Mouse (Mus musculus) frontal cortex, adult 2 months (tissue): ENCODE results near the gene Zfp652. TPM values are rescaled to one million over a fixed set of nuclear protein-coding genes. Genes with fewer than 3 reads are reported as not detected.
A peak's percentile ranks its signal among the peaks of the same experiment; 100 is the strongest.
"Not testable (repeated sequence)": the region's sequence is repeated elsewhere in the genome, so short reads cannot be mapped to it uniquely, and the experiment has no call there.

ENCODE experiments used
- DNase-seq, 2 experiments: peaks; one replicate each; pipeline ENCODE4 v3.0.0; 2022; ENCODE audit warnings: low spot score in 1 of 2; ENCODE audit errors: extremely low spot score in 1 of 2
- polyA plus RNA-seq: library from polyadenylated mRNA; depleted of rRNA; stranded (reverse); fragments of >200 nt; gene quantifications from 2 replicates; pipeline ENCODE4 v1.2.3, GENCODE M21; 2012

The Zfp652 gene
- polyA plus RNA-seq, 1 experiment: 26.1 TPM

DNA sequence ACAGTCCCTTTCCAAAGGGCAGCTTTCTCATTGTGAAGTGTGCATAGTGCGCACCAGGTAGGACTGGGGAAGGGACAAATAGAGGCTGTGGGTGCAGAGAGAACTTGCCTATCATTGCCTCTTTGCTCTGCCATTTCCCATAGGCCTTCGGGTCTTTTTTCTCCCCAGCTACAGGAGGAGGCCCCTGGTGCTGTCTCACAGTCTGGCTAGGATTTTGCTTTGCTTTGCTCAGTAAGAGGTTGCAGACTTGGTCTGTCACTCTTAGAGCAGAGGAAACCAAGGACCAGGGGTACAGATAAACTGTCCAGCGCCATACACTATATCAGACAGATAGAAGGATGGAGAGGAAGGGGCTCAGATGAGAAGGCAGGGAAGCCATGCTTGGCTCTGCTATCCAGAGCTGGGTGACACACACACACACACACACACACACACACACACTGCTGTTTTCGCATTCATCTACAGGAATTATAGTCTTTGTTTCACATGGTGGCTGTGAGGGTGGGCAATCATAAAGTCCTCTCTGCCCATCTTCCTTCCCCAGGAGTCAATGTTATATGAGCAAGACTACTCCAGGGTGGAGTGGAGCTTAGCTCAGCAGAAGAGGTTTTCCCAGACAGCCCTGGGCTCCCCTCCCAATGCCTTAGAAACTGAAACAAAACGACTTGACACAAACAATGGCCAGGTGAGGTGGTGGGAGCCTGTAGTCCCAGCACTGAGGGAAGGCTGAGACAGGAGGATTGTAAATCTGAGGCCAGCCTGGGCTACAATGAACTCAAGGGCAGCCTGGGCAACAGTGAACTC lies 128.4 kb downstream of the Zfp652 start:
- no peak for DNase-seq

DNA sequence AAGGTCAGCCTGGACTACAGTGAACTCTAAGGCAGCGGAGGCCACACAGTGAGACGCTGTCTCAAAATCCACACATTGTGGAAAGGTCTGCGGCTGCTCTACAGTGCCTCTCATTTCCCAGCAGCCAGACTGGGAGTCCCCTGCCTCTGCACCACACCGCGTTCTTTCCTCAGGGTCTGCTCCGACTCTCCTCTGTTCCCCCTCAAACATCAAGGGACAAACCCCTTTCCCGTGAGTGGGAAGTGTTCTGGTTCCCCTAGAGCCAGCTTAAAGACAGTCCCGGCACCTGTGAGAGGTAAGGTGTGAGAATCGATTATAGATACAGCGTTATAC lies 129.0 kb downstream of the Zfp652 start:
- no peak for DNase-seq

DNA sequence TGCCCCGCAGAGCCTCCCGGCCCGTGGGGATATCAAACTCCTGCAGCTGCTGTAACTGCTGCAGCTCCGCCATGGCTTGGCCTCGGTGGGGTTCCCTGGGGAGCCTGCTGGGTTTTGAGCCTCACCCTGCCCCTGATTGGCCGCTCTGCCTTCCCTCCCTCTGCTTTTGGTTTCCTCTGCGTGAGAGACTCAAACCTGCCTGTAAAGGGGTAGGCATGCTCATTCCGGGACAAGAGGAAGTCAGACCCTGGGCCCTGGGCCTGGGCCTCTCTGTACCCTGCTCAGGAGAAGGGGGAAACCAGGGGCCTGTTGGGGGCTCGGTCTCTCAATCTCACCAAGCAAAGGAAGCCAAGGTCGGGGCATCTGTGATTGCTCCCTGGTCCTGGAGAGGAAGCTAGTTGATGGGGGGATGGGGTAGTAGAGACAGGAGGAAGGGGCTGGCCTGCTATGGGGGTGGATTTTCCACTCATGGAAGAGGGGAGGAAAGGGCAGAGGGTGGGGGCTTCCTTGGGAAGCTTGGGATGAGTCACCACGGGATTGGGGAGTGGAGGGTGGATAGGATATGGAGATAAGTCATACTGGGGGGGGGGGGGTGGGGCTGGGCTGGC lies 129.7 kb downstream of the Zfp652 start, which contains the start of gene Abi3:
Gene Abi3 (minus strand): TSS at position 403 of the 608 bp plus-strand sequence.
- DNase-seq: no peak

DNA sequence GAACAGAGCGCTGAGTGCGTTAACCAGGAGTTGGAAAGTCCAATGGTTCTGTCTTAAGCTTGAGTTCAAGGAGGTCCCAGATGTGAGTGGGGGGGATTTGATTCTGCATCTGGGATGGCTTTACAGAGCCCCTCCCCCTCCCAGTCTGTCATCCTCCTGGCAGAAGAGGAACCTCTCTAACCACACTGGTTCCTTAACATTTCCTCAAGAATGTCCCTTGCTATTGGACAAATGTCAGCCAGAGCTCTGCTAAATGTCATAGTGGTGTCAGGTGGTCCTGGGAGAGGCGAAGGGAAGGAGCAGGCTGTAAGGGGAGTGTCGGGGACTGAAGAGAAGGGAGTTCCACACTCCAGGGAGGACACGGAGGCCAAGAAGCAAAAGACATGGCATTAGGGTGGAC lies 130.5 kb downstream of the Zfp652 start:
- no peak for DNase-seq

DNA sequence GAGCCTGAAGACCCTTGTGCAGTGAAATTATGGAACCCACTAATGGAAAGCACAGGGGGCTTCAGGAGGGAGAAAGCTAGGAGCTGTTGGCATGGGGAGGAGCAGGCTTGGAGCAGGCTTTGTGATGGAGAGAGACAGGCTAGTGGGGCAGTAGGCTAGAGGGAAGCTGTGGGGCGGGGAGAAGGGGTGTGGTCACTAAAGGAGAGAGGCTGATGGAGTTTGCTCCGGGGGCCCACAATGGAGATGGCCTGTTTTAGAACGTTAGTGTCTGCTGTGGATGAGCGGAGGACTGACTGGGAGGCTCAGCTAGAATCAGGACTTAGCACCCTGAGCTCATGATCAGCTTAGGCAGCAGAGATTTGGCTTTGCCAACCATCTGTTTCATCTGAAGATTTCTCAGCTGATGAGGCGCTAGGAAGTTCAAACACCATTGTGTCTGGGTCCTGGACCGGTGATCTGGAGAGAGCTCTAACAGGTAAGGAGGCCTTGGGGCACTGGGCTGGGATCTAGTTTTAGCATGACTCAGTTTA lies 131.0 kb downstream of the Zfp652 start:
- no peak for DNase-seq

DNA sequence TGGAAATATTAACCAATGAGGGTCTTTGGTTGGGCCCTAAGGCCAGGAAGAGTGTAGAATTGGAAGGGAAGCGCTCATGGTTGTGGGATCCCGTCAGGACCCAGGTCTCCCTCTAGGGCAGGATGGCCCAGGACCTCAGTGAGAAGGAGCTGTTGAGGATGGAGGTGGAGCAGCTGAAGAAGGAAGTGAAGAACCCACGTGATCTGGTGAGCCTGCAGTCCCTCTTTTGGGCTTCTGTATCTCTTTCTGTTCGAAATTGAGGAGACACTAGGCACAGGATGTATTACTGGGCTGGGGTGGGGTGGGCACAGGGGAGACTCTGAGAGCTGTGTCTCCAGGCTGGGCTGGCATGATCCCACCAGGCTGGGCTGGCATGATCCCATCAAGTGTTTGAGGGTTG lies 132.5 kb downstream of the Zfp652 start:
- no peak for DNase-seq

DNA sequence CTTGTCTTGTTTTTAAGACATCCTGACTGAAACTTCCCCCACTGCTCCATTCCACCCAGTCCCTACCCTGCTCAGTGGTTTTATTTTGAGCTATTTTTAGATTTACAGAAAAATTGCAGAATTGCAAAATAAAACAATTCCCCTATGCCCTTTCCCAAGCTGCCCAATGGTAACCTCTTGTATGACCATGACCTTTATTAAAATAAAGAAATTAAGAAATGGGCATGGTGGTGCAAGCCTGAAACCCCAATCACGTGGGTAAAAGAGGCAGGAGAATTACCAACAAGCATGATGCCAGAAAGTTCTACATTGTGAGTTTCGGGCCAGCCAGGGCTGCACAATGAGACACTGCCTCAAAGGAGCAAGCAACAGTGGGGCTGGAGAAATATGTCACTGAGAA lies 138.4 kb downstream of the Zfp652 start:
- no peak for DNase-seq

DNA sequence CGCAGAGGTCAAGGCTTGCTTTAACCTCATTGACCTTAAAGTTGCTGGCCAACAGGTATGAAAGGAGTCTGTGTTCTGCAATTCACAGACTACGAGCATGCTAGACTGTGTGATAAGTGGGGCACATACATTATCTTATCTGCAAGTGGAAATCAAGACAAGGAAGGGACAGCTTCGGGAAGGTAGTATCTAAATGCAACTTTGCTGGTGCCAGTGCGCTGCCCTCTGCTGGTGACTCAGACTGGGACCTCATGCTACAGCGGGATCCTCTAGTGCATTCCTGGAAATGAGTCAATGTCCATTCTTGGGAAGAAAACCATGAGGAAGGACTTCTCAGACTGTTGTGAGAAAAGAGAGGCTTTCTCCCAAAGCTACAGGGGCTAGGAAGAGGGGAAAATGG lies 141.2 kb downstream of the Zfp652 start:
- peak in 1 of 2 experiments; percentile 58 for DNase-seq

DNA sequence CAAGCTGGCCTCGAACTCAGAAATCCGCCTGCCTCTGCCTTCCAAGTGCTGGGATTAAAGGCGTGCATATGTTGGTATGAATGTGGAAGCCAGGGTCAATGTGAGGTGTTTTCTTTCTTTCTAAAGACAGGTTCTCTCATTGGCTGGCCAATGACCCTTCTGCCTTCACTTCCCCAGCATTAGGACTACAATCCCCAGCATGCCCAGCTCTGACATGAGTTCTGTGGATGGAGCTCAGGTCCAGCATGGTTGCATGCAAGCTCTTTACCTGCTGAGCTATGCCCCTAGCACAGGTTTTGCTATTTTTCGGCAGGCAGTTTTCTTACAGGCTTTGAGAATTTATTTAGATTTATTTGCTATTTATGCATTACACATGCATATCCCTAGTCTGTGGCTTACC lies 144.8 kb downstream of the Zfp652 start:
- DNase-seq: no peak

DNA sequence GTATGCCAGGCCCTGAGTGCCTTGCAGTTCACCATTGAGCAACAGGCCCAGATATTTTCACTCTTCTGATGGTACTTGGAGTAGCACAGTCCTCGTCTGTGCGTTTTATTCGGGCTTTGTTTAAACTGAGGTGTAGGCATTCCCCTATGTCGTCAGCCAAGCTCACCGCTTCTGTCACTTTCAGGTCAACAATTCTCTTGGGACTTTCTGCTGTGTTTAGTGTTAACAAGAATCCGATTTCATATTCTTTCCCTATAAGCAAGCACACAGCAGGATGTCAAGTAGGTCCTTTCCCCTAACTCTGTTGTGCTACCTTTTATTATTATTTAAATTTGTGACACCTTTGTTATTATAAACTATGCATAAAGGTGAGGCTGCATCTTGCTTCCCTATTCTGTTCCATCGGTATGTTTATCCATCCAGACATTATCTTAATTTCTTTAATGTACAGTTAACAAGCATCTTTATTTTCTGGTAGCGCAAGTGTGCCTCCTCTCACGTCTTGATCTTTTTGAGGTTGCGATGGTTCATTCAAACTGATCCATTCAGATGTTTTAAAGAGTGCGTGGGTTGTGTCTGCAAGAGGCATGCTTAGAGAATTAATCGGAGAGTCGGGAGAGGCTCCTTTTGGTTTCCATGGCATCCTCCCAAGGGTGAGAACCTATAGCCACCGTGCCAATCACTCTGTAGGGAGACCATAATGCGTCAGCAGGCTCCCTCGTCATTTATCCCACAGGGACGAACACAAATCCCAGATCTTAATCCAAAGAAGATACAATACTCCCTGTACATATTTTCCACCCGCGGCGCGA lies 145.4 kb downstream of the Zfp652 start:
- DNase-seq: peak; percentile 28 to 69

DNA sequence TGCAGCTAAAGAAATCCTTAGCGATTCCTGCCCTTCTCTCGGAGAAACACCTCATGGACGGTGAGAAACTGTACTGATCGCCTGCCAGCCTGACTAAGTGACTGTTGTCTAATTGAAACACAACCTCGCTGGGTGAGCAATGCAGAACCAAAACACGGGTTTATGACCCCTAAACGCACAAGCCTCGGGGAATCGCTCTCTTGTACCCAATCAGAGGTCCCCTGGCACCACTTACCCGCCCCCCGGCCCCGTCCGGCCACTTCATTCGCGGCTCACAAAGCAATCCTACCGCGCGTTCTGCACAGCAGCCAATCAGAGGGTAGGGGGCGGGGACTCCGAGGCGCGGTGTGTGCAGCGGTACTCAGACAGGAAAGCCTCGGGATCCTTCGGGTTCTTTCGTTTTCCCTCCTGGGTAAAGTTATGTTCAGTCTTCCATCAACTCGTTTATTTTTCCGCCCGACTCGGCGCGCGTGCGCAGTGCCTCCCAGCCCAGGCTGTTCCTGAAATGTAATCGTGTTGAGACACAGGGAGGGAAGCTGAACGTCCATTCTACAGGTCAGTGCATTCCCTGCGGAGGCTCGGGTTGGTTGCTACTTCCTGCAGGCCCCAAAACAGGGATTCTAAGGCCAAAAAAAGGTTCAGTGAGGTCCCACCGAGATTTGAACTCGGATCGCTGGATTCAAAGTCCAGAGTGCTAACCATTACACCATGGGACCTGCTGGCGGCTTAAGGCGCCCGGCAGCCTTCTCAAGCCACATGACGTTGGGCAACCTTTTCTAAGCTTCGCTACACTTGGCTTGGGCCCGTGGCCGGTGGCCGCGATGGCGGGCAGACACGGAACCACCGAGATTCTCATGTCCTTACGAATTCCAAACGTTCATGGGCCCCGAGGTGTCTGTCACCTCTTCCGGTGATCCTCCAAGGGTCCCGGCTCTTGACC lies 146.3 kb downstream of the Zfp652 start:
- DNase-seq: peak; percentile 96 to 99

DNA sequence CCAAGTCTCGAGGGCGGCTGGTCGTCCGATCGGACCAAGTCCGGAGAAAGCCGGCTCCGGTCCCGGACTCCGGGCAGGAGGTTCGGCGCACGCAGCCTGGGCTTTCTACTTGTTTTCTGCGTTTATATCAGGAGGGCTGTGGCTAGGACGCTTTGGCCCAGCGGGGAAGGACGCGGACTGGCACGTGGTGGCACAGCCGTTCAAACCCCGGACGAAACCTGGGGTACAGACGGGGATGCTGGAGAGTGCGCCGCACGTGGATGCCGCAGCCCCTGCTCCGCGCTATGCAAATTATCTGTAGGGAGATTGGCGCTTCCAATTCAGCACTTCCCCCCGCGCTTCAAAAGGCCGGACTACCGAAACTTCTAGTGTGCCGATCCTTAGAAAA lies 147.0 kb downstream of the Zfp652 start:
- peak in 1 of 2 experiments; percentile 74 for DNase-seq

DNA sequence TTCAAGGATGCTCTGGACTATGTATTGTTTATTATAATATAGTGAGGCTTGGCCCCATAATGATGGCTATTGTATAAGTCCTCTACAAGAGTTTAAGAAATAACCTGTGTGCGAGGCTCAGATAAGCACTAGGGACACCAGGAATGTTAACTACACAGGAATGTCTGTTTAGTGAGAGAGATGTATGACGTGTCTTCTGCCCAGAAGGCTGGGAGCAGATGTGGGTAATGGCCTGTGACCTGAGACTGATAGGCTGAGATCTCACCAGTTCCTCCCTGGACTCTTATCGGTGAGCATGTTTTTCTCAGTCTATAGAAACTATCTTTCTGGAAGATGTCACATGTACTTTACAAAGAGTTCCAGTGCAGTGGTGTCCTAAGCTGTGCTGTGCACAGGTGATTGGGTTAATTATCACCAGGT lies 147.6 kb downstream of the Zfp652 start:
- DNase-seq: no peak

DNA sequence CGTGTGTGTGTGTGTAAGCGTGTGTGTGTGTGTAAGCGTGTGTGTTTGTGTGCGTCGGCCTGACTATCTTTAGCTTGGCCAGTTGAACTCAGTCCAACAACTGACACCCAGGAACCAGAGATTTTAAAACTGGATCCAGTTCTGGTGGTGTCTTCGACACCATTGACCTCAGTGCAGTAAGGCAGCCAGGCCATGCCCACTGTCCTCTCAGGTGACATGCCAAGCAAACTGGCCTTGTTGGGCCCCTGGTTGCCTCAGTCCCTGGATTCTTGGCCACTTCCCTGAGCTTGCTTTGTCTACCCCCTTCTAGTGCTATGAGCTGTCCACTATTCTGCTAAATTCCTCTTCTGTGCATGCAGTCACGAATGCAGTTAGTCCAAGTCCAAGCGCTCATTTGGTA lies 148.9 kb downstream of the Zfp652 start:
- no peak for DNase-seq

DNA sequence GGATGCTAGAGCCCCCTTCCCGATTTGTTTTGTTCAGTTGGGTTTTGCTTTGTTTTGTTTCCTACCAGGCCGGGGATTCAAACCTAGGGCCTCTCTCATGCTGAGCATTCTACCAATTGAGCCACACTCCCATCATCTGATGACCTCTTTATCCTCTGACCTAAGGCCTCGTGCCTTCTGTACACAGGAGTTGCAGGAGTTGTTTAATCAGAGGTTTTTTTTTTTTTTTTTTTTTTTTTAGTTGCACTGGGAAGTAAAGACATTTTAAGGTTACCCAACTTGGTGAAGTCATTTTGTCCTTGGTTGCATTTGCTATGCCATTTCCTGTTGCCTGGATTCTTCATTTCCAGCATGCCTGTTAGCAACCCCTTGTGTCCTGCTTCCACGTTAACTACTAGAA lies 157.0 kb downstream of the Zfp652 start:
- DNase-seq: no peak

DNA sequence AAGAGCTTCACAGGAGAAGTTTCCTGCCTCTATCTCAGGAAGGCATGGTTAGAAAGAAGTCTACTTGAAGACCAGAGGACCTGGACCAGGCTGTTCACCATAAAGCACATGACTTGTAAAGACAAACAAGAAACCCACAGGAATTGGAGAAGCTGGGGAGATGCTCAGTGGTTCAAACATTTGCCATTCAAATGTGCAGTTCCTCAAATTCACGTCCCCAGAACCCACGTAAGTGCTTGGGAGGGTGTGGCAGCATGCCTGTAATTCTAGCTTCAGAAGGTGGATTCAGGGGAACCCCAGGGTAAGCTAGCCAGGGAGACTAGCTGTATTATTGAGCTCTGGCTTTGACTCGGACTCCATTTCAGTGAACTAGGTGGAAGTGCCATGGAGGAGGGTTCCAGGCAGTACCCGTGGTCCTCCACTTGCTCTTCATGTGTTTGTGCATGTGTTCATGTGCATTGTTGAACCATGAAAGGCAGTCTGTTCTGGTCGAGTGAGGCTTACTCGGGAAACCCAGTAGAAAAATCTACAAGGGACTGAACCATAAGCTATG lies 157.5 kb downstream of the Zfp652 start:
- DNase-seq: no peak

DNA sequence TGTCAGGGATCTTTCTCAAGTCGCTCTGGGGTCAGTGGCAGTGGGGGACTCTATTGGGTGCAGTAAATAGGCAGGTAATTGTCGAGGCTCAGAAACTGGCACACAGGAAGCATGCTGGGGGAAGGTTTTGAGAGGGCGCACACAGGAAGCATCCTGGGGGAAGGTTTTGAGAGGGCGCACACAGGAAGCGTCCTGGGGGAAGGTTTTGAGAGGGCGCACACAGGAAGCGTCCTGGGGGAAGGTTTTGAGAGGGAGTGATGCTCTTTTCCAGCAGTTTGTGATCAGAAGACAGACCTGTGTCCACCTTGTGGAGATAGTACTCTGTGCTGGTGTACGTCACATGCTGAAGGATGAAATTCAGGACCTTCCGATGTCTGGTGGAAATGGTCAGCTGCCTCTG lies 163.3 kb downstream of the Zfp652 start:
- no peak for DNase-seq

DNA sequence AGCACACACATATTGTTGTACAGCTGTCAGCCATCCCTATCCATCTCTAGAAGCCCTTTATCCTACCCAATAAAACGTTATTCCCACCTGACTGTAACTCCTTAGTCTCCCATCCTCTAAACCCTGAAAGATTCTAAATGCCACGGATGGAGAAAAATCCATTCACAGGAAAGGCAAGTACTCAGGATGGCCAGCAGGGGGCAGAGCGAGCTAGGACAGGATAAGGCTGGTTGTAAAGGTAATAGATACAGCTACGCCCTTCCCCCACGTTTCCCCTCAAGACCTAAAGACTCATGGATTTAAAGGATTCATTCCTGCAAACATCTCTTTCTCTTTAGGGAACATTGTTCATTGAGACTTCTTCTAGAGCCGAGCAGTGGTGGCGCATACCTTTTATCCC lies 163.8 kb downstream of the Zfp652 start:
- peak in 1 of 2 experiments; percentile 65 for DNase-seq

DNA sequence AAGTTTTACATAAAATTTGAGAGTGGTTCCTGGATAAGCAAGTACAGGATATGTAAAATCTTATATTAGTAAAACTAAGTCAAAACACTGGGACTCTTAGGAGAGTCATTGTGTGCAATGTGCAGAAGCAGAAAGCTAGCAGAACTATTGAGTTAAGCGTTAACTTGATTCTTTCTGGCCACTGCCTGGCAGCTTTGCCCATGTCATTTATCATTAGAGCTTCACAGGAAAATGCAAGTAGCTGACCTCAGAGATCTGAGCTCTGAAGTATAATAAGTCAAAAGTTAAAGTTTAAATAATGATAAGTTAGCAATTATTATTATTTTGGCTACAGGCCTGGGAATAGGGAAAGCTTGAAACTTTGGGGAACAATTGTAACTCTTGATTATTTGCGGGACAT lies 167.4 kb downstream of the Zfp652 start:
- DNase-seq: not testable (repeated sequence)
